Mouse (Mus musculus): ENCODE measurements around the gene Lypd6. TPM values are rescaled to one million over a fixed set of nuclear protein-coding genes. Genes with fewer than 3 reads are reported as not detected.

Gene Lypd6
- total RNA-seq, 2 experiments from 2014 or later: 2.8 to 22.8 TPM

DNA sequence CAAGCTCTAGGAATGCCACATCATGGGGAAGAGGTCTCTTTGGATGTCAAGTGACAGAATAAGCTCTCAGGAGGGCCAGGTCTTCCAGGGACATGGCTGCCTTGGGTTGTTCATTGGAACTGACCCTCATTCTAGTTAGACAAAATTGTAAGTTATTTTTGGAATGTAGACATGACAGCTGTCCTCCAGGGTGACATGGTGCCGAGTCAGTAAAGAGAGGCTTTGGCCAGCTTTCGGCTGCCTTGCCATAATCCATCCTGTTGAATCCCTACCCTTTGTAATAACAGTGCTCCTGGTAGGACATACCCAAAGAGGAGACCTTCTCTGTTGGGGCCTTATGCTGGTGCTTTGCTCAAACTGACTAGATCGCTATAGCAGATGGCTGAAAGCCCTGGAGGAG, 39.8 kb downstream of the Lypd6 start:
- no peak for DNase-seq (ENCODE audit: low spot score in 2 of 2)

DNA sequence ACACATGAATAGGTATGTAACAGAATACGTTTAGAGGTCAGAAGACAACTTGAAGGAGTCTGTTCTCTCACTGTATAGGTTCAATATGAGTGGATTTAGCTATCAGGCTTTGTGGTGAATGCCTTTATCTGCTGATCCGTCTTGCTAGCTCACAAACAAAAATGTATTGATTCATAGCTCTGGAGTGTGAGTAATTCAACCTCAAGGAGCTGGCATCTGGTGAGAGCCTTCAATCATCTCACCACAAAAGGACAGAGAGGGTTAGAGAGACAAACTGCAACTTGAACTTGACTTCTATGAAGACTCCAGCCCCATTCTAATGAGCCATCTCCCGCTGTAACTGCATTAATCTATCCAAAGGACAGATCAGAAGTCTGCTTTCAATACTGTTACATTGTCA, 40.6 kb downstream of the Lypd6 start:
- no peak for DNase-seq (ENCODE audit: low spot score in 2 of 2)

DNA sequence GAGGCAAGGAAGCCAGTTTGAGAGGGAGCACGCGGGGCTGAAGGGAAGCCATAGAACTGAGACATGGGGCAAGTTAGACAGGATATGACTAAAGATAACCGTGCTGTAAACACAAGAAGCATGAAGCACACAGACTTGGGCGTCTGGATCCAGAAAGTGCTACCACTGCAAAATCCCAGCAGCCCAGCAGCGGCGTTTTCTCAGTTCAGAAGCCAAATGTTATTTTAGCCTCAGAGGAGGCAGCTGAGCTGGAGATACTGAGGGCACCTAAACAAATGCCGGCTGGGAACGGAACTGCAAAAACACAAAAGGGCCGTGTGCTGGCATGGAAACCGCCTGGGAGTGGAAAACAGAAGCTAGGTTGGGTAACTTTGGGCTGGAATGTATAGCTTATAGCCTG, 43.9 kb downstream of the Lypd6 start:
- no peak for DNase-seq (ENCODE audit: low spot score in 2 of 2)

DNA sequence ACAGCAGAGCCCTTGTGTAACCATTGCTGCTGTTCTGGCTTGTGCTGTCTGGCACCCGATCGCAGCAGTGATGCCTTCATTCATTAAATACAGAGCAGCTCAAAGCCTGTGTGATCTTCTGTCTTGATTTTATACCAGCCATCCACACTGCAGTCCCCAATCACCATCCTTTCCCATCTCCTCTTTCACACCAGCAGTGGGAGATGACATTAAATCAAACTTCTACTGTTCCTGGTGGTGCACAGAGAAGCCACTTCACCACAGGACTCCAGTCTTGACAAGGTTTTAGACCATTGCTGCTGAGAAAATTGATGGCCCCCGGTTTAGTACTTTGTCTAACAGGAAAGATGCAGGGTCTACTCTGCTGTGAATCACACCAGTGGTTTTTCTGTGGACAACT, 44.9 kb downstream of the Lypd6 start:
- no peak for DNase-seq (ENCODE audit: low spot score in 2 of 2)

DNA sequence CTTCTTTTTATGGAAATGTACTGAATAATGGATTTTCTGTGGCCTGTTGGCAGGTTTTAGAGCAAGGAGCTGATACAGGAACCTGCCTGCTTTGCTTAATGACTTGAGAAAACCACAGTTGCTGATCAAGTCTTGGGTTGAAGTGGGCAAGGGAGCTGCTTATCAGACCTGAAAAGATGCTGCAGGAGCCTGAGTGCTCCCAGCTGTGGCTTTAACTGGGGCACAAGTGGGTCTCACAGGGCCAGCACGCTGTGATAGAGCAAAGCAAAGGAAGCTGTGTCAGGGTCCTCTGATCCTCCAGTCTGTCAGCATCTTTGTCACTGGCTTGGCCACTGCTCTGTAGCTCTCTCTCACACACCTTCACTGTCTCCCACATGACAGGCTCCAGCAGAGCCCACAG, 45.4 kb downstream of the Lypd6 start:
- no peak for DNase-seq (ENCODE audit: low spot score in 2 of 2)

DNA sequence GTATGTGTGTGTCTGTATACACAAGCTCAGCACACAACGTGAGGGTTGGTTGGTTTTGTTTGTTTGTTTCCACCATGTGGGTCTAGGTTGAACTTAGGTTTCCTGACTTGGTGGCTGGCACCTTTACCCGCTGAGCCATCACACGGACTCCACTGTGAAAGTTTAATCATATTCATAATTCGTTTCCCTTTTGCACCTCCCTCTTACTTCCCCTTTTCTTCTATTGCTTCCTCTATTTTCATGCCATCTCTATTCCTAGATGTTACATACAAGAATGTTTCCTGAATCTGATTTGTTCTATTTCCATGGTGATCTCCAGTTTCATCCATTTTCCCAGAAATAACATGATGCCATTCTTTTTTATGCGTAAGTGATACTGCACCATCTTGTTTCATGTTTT, 46.2 kb downstream of the Lypd6 start:
- DNase-seq (ENCODE audit: low spot score in 2 of 2): no peak

DNA sequence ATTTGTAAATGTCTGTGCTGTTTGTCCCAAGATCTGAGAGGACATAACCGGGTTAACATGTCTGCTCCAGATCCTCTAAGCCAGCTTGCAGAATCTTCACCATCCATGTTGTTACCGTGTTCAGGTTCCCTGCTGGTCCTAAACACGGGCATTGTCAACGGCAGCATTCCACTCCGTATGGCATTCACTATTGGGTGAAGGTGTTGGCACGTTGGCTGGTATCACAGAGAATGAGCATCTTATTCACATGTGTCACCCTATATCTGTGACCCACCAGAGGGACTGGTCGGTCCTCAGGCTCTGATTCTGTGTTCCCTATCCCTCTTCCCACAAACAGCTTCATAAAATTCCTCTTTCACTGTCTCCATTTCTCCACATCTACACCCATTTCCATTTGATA, 52.9 kb downstream of the Lypd6 start:
- DNase-seq (ENCODE audit: low spot score in 2 of 2): no peak

DNA sequence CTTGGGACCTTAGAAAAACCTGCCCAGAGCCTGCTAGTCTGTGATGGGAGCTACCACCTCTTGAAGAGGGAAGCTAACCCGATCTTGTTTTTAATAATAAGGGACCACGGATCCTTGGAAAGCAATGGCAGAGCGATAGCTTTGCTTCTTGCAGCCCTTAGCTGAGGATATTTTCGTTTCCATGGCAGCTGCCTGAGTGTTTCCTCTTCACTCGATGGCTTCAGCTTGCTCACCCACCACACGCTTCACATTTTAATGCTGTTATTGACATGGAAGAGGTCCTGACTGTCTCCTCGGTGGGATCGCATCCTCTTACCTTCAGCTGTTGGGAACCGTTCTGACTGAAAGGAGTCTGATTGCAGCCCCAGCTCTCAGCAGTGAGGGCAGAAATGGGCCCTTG, 54.6 kb downstream of the Lypd6 start:
- no peak for DNase-seq (ENCODE audit: low spot score in 2 of 2)

DNA sequence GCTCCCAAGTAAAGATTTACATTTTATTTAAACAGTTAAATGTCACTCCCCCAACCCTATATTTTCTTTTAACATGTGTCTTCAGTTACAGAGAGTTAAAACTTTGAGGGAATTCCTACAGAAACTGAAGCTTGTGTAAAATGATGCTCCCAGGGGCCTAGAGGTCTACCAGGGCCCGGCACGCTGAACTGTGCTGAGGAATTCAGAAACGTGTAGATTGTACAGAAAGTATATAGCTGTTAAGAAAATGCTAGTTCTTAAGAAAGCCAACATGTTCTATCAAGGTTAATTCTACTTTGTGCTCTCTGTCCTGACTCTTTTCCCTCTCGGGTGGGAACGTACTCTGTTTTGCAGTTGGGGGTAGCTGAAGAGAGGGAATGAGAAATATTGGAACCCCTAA, 57.1 kb downstream of the Lypd6 start:
- no peak for DNase-seq (ENCODE audit: low spot score in 2 of 2)

DNA sequence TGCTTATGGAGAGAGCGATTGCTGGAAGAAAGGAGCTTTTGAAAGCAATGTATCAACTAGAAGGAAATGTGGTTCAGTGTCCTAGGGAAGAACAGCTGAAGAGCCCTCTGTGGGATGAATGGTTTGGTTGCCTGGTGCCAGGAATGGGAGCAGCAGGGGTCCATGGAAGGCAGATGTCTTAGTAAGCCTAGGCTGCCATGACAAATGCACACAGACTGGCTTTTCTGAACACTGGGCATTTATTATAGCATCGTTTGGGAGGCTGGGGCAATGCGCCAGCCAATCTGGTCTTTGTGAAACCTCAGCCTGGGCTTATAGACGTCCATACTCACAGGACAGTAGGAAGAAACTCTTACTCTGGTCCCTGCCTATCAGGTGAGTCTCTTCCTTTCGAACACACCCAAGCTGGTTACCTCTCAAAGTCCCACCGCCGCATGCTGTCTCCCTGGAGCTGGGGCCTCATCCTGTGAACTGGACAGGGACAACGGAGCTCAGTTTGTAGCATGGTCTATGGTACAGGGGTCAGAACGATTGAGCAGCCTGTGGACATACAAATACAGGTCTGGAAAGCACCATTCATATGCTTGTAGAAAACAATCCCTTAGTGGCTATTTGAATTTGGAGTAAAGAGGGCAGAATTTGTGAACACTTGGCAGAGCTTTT, 61.4 kb downstream of the Lypd6 start:
- DNase-seq (ENCODE audit: low spot score in 2 of 2): no peak

DNA sequence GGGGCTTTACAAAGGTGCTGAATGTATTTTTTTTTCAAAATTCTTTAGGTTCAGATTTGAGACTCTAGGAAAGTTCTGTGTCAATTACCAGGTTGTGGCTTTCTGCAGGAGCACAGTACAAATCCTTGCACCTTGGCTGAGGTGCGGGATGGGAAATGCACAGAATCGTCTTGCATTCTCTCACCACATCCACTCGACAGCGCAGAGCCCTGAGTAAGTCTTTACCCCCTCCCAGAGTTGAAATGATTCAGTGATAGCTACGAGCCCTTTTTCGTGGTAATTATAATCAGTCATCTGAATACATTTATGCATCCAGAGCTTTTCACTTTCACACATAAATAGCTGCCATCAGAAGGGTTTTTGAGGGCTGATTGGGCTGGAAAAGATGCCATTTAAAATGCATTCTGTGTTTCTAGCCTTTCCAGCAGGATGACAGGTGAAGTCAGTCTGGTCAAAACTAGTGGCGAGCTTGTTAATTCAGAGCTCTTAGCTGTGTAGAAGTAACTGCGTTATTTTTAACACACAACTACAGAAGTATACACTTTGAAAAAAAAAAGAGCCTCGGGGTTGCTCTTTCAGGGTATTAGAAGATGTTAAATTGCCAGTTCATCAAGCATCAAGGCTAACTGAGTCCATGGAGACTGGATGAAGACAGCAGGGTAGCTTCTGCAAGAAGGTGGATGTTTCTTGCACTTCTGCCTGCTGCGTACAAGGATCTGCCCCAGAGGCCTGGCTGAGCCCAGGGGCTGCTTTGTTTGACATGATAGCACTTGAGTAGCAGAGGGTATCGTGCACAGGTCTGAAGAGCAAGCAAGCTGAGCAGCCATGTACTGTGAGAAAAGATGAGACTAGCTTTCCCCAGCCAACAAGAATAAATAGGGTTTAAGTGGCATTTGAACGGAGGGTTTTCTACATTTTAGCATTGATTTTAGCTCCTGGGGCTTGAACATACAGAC, 62.4 kb downstream of the Lypd6 start:
- no peak for DNase-seq (ENCODE audit: low spot score in 2 of 2)

DNA sequence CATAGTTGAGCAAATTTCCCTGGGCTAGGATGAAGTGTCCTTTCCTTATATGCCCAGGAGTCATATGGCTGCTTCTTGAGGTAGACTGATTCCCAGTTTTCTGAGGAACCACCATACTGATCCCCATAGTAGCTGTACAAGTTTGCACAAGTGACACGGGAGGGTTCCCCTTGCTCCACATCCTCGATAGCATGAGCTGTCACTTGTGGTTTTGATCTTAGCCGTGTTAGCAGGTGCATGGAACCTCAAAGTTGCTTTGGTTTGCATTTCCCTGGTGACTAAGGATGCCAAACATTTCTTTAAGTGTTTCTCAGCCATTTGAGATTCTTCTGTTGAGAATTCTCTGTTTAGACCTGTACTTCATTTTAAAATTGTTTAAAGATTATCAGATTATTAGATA, 64.4 kb downstream of the Lypd6 start:
- no peak for DNase-seq (ENCODE audit: low spot score in 2 of 2)

DNA sequence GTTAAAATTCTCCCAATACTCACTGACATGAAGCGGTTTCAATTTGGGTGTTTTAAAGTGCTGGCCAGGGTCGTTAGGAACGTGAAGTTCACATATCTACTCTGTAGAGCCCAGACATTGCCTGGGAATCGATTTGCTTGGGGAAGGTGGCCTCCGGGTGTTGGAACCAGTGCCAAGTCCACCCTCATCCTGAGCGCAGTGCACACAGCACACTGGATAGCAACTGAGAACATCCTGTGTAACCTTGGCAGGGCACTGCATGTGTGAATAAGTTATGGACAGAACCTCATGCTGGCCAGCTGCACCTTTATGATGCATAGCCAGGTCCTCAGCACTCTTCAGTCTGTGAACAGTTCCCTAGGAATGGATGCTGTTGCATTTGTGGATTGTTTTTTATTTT, 77.4 kb downstream of the Lypd6 start:
- DNase-seq (ENCODE audit: low spot score in 2 of 2): no peak

DNA sequence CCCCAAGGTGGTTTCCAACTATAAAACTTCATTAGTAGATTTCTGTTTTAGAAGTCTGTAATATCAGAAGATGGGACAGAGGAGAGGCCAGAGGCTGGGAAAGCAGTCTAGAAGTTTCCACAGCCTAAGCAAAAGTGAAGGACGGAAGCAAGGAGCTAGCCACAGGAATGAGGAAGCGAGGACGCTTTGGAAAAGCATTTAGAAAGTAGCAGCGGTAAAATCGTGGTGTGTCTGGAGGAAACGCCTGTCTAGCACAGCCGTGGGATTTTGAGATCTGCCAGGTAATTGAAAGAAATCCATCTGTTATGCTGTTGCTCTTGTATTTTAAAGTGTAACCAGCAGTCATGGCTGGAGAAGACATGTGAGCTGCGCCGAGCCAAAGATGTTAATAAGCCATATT, 81.1 kb downstream of the Lypd6 start:
- DNase-seq (ENCODE audit: low spot score in 2 of 2): no peak

DNA sequence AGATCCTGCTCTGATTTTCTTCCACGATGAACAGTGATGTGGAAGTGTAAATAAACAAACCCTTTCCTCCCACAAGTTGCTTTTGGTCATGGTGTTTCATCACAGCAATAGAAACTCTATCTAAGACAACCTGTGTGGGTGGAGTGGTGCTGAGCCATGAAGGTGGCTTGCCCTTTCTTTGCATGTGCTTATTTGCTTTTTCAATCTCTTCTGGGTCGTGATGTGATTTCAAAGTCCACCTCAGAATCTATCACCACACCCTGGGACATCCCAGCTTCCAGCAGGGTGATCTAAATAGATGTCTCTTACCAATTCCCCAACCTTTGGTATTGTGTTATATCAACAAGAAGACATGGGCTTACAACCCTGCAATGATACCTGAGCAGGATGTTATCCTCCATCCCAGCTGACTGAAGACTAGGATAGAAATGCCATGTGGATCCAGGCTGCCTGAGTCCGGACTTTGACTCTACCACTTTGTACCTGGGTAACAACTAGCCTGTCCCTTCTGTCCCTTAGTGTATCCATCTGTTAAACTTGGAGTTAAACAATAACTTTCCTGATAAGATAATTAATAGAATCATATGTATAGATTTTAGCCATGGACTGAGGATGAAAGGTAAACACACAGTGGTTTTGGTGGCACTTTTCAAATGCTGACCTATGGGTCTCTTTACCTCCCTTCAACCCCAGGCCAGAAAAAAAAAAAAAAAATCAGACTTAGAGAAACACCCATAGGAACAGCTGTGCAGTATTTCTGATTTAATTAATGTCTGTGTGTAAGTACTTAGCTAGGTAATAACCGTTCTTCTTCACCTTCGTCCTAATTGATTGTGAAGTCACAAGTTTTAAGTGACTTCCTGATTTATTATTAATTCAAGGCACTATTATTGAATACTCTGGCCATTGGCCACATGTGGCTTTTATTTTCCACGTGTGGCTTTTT, 83.3 kb downstream of the Lypd6 start:
- no peak for DNase-seq (ENCODE audit: low spot score in 2 of 2)

DNA sequence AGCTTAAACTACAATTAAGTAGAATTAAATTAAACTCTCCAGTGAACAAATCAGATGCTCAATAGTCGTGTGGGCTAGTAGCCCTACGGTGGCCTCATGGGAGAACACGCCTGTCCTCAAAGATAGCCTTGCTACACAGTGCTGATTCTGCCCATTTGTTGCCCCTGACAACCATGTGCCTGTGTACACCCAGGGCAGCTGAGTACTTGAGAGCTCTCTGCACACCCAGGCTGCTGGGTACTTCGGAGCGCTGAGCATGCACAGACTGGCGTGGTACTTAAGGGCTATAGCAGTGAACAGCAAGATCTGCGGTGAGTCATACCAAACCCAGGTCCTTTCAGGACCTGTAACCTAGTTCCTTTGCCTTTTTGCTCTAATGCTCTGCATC, 84.0 kb downstream of the Lypd6 start:
- no peak for DNase-seq (ENCODE audit: low spot score in 2 of 2)

DNA sequence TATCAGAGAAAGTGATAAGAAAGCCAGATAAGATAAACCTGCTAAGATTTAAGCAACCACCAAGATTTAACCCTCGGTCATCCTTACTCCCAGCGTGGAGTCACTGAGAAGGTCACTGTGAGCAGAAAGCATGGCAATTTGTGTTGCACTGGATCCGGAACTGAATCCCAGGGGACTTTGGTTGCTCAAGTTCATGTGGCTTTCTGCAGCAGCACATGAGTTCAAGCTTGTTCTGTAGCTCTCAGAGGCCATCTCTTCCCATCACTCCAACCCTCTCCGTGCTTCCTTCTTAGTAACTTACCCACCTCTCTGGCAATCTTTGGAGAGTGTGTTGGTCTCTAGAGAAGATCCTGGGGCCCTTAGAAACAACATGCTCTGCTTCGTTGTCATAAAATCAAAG, 84.6 kb downstream of the Lypd6 start:
- no peak for DNase-seq (ENCODE audit: low spot score in 2 of 2)

DNA sequence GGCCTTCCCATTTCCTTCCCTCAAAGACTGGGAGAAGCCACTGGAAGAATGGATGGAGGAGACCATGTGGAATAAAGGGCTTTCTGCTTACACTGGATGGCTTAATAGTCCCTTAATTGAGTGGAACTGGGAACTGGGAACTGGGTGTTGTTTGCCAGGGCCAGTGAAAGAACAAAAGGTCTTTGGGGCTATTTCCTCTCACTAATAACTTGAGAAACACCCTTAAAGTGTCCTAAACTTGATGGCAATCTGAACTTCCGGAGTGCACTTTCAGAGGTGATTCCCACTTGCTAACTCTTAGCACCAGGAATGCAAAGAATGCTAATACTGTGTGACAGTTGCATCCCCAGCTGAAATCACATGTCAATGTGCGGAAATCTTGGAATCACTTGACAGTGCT, 85.2 kb downstream of the Lypd6 start:
- no peak for DNase-seq (ENCODE audit: low spot score in 2 of 2)

DNA sequence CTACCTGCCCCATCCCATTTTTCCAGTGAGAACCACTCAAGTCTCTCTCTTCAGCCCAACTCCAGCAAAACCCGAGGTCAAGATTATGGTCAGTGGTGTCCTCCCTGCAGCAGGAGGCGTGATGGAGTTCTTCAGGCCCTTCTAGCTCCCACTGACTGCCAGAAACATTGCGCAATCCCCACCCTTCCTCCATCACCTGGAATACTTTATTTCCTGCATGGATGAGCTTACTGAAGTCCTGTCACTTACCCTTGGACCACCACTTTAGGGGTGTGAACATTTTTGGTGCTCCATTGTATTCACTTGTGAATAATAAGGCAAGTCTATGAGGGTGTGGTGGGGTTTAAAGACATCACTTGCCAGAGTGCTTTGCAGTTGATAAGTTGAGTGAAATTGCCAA, 85.7 kb downstream of the Lypd6 start:
- no peak for DNase-seq (ENCODE audit: low spot score in 2 of 2)

DNA sequence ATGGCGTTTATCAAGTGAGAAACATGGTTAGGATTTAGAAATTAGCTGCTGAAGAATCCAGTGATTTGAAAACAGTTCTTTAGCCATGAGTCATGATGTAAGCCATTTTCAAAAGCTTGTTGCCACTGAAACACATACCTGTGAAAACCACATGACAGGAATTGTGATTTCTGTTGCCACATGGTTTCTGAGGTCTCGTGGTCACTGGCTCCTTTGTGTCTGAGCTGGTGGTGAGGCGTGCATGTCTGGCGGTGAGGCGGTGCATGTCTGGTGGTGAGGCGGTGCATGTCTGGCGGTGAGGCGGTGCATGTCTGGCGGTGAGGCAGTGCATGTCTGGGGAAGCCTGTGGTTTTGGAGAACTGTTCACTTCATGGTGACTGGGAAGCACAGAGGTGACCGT, 89.8 kb downstream of the Lypd6 start:
- DNase-seq (ENCODE audit: low spot score in 2 of 2): no peak

DNA sequence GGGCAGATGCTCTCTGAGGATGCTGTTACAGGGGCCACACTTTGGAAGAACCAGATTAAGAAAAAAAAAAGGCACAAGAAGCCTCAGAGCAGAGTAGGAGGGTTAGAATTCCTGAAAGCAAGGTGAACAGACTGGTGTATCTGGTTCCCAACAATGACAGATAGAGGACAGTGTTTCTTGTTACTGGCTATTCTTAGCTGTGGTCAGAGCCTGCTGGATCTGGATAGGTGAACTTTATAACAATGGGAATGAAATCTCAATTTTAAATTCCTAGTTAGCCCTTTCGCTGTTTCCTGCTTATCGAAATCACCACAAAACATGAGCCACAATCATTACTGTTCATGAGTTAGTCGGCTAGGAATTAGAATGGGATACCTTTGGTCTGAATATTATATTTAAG, 93.8 kb downstream of the Lypd6 start:
- DNase-seq (ENCODE audit: low spot score in 2 of 2): no peak

DNA sequence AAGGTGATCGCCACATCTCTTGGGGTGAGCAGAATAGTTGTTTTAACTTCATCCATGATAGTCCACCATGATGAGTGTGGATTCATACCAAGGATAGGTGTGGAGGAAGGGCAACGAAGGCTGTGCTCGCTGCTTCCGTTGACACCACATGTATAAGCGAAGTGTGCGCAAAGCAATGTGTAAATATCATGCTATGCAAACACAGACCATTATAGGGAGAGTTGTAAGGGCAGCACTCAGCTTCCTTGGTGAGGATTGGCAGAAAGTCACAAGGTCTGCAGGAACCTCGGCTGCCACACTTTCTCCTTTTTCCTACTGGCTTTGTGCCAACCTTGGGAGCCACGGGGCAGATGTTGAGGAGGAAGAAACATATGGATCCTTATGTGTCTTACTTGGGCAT, 97.4 kb downstream of the Lypd6 start:
- DNase-seq (ENCODE audit: low spot score in 2 of 2): no peak
